Mouse (Mus musculus) midbrain, embryonic 13.5 days (tissue): ENCODE data around the gene Sema4g. TPM values are rescaled to one million over a fixed set of nuclear protein-coding genes. Genes with fewer than 3 reads are reported as not detected.

Experiments used
- ATAC-seq: fragments of 200-750 bp; cut with Nextera tagmentation; 2 replicates; pipeline ENCODE4 v1.8.0; 2017; ENCODE audit warnings: mild to moderate bottlenecking, moderate TSS enrichment, moderate library complexity
- H3K27ac ChIP-seq: fragments of 300-500 bp; sonication (generic); 2 replicates; pipeline ENCODE4 v1.5.1; 2015; ENCODE audit warnings: inconsistent platforms, mild to moderate bottlenecking, moderate library complexity
- H3K27me3 ChIP-seq: fragments of 300-500 bp; sonication (generic); 2 replicates; pipeline ENCODE4 v1.6.1; 2015; ENCODE audit warnings: mild to moderate bottlenecking, inconsistent platforms
- H3K36me3 ChIP-seq: fragments of 300-500 bp; sonication (generic); 2 replicates; pipeline ENCODE4 v1.6.1; 2015; ENCODE audit warnings: mild to moderate bottlenecking, inconsistent platforms
- H3K4me1 ChIP-seq: fragments of 300-500 bp; sonication (generic); replicated peaks from 2 replicates; pipeline ENCODE4 v1.6.1; 2015; ENCODE audit warnings: inconsistent platforms
- H3K4me2 ChIP-seq: fragments of 300-500 bp; sonication (generic); replicated peaks from 2 replicates; pipeline ENCODE4 v1.6.1; 2015; ENCODE audit warnings: moderate library complexity, mild to moderate bottlenecking, inconsistent platforms
- H3K4me3 ChIP-seq: fragments of 300-500 bp; sonication (generic); replicated peaks from 2 replicates; pipeline ENCODE4 v1.5.1; 2015; ENCODE audit warnings: mild to moderate bottlenecking, inconsistent platforms
- H3K9ac ChIP-seq: fragments of 300-500 bp; sonication (generic); replicated peaks from 2 replicates; pipeline ENCODE4 v1.6.1; 2015; ENCODE audit warnings: mild to moderate bottlenecking, inconsistent platforms
- H3K9me3 ChIP-seq: fragments of 300-500 bp; sonication (generic); 2 replicates; pipeline ENCODE4 v1.6.1; 2016; ENCODE audit warnings: mild to moderate bottlenecking, inconsistent platforms
- WGBS: fragments of 180-500 bp; shearing (Covaris S2); methylation state at CpG from one replicate; pipeline ENCODE4 v1.1.7; 2015; 5-methylcytosine and 5-hydroxymethylcytosine counted together
- polyA plus RNA-seq: library from polyadenylated mRNA; unstranded; fragments of >200 nt; fragmentation: Nextera tagmentation; extraction: Ambion mirVana; gene quantifications from 2 replicates; pipeline ENCODE4 v1.2.1, GENCODE M21; 2015

The Sema4g gene
- polyA plus RNA-seq, 1 experiment from 2014 or later: 13.4 TPM

DNA sequence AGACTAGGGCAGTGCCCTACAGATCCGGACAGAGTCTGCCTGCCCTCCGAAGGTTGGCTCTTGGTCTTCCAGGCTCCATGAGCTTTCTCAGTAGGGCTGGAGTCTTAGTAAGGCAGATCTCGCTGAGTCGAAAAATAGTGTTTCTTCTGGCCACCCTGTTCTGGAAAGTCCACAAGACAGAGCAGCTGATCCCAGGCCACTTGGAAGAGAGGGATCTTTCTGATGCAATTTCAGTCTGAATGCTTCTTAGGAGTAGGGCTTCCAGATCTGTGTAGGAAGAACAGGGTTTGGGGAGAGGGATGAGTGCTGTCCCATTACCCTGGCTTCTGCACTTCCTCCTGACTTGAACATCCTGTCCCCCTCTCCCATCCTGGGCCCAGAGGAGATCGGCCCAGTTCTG lies 56.8 kb downstream of the Sema4g start, which contains the start of gene Pdzd7:
Gene Pdzd7, minus strand, starts transcription at position 67 of the 400 bp plus-strand sequence.
- Histone ChIP-seq H3K4me2 (peak within 1 kb of the TSS; percentile 71), H3K27ac (peak within 1 kb of the TSS; percentile 87), H3K4me3 (peak within 1 kb of the TSS; percentile 49), H3K27me3 (peaks cover 22% of the 10 kb centered on the region), H3K9me3 (no peaks in the 10 kb centered on the region), H3K36me3 (peaks cover 8% of the 10 kb centered on the region; the same call in 1 of the 2 replicates), H3K4me1 (peaks cover 32% of the 10 kb centered on the region), H3K9ac (peak within 1 kb of the TSS; percentile 68)
- no peak for ATAC-seq
- 82% methylated on average over 5 of the region's 5 CpGs for WGBS

GRCm38 (mm10) chr19:45046523-45047321 lies 57.8 kb downstream of the Sema4g start:
- Histone ChIP-seq H3K27ac (peak overlapping the region; percentile 87), H3K36me3 (peaks cover 14% of the 10 kb centered on the region), H3K9ac (peak overlapping the region; percentile 68), H3K27me3 (peaks cover 22% of the 10 kb centered on the region), H3K9me3 (no peaks in the 10 kb centered on the region), H3K4me3 (peak overlapping the region; percentile 49), H3K4me1 (peaks cover 32% of the 10 kb centered on the region), H3K4me2 (peak overlapping the region; percentile 71)
- ATAC-seq: peak; percentile 73
- 2% methylated on average over 34 of the region's 34 CpGs for WGBS

DNA sequence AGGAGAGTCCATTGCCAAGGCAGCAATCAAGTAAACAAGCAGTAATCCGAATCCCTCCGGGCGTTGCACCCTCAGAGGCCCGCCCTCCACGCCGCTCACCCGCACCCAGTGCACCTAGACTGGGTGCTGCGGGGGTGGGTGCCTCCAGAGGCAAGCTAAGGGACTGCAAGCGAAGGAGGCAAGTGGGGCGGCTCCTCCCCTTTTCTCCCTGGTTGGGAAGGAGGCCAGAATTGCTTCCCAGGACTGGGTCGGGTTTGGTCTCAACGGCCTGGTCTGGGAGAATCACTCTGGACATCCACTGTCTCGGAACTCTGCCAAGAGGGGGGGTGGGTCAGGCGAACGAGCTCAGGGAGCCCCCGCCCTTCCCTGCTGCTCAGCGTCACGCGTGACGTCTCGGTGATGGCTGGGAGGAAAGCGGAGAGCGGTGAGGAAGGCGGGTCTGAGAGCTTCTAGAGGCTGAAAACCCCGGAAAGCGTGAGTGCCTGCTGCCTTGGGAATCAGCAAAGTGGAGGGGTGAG lies 58.6 kb downstream of the Sema4g start, which contains the start of gene Sfxn3:
Gene Sfxn3, plus strand, starts transcription at position 87 of the 518 bp plus-strand sequence.
- Histone ChIP-seq H3K9ac (peak within 1 kb of the TSS; percentile 68), H3K27me3 (peaks cover 22% of the 10 kb centered on the region), H3K4me3 (peak within 1 kb of the TSS; percentile 49), H3K36me3 (peaks cover 20% of the 10 kb centered on the region), H3K4me2 (peak within 1 kb of the TSS; percentile 71), H3K27ac (peak within 1 kb of the TSS; percentile 87), H3K9me3 (no peaks in the 10 kb centered on the region), H3K4me1 (peaks cover 32% of the 10 kb centered on the region)
- peak; percentile 83 for ATAC-seq
- 0% methylated on average over 26 of the region's 26 CpGs for WGBS

DNA sequence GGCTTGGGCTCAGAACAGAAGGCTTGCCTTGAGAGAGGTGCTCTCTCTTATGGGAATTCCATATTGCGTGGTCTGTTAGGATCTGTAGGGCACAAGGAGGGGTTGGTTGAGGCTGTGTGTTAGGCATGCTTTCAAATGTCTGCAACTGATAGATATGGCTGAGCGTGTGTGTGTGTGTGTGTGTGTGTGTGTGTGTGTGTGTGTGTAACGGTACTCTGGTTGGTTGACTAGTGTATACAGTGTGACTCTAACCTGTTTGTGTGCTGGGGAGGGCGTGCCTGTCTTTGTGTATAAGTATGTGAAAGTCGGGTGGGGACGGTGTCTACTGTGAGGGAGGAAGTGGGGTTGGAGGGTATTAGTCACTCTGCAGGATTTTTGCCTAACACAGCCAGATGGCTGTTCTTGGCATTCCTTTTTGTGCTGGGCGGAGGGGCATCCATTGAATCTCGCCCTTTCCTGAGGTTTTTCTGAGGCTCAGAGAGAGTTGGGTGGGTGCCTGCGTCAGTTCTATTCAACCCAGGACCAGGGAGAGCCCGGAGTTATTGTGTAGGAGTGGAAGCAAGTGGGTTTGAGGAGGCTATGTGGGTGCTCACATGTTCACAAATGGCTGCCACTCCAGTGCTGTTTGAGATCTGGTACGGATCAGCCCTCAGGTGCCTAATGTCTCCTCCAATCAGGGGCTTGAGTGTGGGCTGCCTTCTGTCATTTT lies 59.2 kb downstream of the Sema4g start:
- peak; percentile 70 for ATAC-seq
- Histone ChIP-seq H3K4me3 (peak overlapping the region; percentile 49), H3K4me2 (peak overlapping the region; percentile 71), H3K27me3 (peaks cover 22% of the 10 kb centered on the region), H3K4me1 (peaks cover 32% of the 10 kb centered on the region), H3K36me3 (peaks cover 27% of the 10 kb centered on the region), H3K27ac (peak overlapping the region; percentile 87), H3K9me3 (no peaks in the 10 kb centered on the region), H3K9ac (peak overlapping the region; percentile 68)
- 44% methylated on average over 11 of the region's 11 CpGs for WGBS

GRCm38 (mm10) chr19:45048644-45049365 lies 59.9 kb downstream of the Sema4g start:
- Histone ChIP-seq H3K4me1 (peaks cover 32% of the 10 kb centered on the region), H3K4me2 (peak overlapping the region; percentile 71), H3K4me3 (peak overlapping the region; percentile 49), H3K27me3 (peaks cover 22% of the 10 kb centered on the region), H3K9me3 (no peaks in the 10 kb centered on the region), H3K9ac (peak overlapping the region; percentile 68), H3K27ac (peak overlapping the region; percentile 87), H3K36me3 (peaks cover 34% of the 10 kb centered on the region)
- no peak for ATAC-seq
- WGBS: 76% methylated on average over 12 of the region's 12 CpGs

DNA sequence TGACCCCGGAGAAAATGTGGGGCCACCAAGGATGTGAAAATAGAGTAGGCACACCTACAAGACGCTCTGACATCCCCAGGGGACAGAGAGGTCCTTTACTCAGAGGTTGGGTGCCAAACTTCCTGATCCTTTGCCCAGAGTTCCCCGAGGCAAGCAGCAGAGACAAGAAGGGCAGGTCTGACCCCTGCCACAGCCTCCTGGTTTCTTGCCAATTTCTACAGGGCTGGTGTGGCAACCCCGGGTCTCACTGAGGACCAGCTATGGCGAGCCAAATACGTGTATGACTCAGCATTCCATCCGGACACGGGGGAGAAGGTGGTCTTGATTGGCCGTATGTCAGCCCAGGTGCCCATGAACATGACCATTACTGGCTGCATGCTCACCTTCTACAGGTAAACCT lies 60.6 kb downstream of the Sema4g start:
- Histone ChIP-seq H3K4me2 (peak overlapping the region; percentile 71; the same call in 1 of the 2 replicates), H3K9me3 (no peaks in the 10 kb centered on the region)

More for the DNA sequence above, 60.6 kb downstream of the Sema4g start:
- 79% methylated on average over 9 of the region's 9 CpGs for WGBS
- Histone ChIP-seq H3K4me1 (peaks cover 32% of the 10 kb centered on the region), H3K9ac (no peak overlapping the region), H3K27ac (no peak overlapping the region), H3K36me3 (peaks cover 40% of the 10 kb centered on the region), H3K4me3 (peak overlapping the region; percentile 49; the same call in 1 of the 2 replicates), H3K27me3 (peaks cover 18% of the 10 kb centered on the region)
- ATAC-seq: no peak

Other genes with a start within 250 kb of the Sema4g start
- 0.63 and 1.0 TPM in 2 replicates for gene Pax2, start 233.1 kb upstream of the Sema4g start, polyA plus RNA-seq
- 30.0 and 30.2 TPM in 2 replicates for gene Slf2, start 58.0 kb upstream of the Sema4g start, polyA plus RNA-seq
- 19.2 and 20.0 TPM in 2 replicates for gene Twnk, start 16.6 kb downstream of the Sema4g start, polyA plus RNA-seq
- gene Mrpl43, start 17.3 kb downstream of the Sema4g start, polyA plus RNA-seq: 91.3 and 91.5 TPM in 2 replicates
- 24.6 and 30.9 TPM in 2 replicates for gene Lzts2, start 25.3 kb downstream of the Sema4g start, polyA plus RNA-seq
- gene Pdzd7, start 56.6 kb downstream of the Sema4g start, polyA plus RNA-seq: 1.3 and 1.8 TPM in 2 replicates
- gene Sfxn3, start 58.4 kb downstream of the Sema4g start, polyA plus RNA-seq: 58.1 and 61.2 TPM in 2 replicates
- 0.94 and 1.1 TPM in 2 replicates for gene Kazald1, start 86.1 kb downstream of the Sema4g start, polyA plus RNA-seq
- gene Tlx1, start 161.6 kb downstream of the Sema4g start, polyA plus RNA-seq: 0.07 TPM in 1 of 2 replicates, not detected in the other
- gene Lbx1, start 246.7 kb downstream of the Sema4g start, polyA plus RNA-seq: 0.13 TPM in 2 replicates